Mouse (Mus musculus): ENCODE measurements at regions not wholly inside any gene's neighbourhood (a gene's known extent, or its start where the extent isn't known, plus 50 kb on each side); places are given as distances from the start of the nearest gene placed in this dataset.

DNA sequence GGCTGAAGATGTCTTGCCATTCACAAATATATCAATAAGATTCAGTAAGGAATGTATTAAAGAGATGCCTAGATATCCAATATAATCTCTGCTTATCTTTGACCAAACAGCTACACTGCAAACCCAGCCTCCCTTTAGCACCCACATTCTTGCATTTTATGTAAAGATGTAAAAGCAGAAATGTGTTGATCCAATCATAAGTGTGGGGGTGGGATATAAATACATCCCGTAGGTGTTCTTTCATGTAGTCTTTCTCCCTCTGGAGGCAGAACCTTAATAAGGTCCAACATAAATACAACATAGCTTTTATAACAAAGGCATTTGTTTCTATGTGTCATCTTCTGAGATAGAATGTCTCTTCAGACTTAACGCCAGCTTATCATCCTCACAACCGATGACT, 637.1 kb upstream of the Flrt2 start:
- DNase-seq (ENCODE audit: low read depth, low spot score) = no peak

DNA sequence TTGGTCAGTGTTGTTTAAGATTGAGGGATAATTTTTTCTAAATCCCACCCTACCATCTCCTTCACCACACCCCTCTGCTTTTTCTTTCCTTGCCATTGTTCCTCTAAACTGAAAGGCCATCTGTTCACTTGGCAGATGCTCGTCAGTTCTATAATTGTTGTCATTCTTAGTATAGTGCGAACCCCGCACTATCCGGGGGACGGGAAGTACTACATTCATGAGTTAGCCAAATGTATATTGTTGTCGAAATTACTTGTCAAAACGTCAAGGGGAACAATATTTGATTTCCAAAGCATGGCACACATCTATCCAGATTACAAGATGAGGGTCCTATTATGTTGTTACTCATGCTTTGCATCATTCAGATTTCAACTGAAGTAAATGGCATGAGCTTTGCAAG, 635.1 kb upstream of the Flrt2 start:
- no peak for DNase-seq (ENCODE audit: low read depth, low spot score)

DNA sequence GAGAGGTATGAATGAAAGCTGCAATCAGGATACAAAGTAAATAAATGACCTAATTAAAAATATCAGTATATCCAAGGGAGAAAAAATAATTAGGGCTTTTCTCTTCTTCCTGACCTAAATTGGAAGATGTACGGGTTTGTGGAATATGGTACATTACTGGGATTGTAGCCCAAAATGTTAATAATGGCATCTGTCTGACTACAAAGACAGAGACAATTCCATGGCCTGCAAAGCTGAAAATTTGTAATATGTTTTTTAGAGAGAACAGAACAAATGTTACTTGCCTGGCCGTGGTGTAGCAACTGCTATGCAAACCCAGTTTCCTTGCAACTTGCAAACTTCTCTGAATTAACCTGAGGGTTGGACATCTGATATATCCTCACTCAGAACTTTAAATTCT, 632.6 kb upstream of the Flrt2 start:
- DNase-seq (ENCODE audit: low read depth, low spot score) = no peak

DNA sequence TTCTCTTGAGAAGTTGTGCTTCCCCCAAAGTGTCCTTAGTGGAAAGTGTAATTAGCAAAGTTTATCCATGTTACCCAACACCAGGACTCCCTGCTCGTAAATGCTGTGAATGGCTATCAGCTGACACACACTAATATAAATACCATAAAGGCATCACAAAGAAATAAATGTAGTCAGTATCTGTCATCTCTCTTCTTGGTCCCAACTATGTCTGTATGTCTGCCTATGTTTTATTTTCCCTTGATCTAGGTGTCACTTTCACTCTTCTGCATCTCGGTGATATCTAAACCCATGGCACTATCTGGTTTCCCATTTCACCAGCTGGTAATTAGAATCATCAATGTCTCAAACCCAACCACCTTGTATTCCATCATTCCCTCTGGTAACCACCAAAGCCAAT, 619.7 kb upstream of the Flrt2 start:
- no peak for DNase-seq (ENCODE audit: low read depth, low spot score)

DNA sequence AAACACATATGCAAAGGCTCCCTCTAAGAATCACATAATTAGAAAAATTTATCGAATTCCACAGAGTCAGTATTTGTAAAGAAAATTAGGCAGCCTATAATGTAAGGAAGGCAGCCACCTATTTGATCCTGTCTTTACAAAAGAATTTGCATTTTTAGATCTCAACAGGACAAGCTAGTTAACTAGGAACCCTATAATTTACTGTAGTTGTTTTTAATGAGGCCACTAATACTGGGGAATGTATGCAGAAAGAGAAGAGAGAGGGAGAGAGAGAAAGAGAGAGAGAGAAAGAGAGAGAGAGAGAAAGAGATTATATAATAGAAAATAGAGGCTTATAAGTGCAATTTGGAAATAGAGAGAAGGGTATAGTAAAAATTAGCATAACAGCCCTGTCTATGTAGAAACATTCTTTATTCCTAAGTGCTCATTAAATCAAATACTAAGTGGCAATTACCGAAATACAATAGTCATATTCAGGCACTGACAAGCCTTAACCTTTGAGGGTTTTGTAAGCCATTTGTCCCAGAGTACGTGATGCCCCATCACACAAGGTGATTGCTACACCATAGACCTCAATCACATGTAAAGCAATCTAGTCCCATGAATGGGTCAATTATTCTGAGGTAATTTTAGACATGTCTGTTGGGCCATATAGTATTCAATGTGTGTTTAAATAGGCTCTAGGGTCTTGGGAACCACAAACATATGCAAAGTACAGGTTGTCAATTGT, 572.6 kb upstream of the Flrt2 start:
- no peak for DNase-seq (ENCODE audit: low read depth, low spot score)

DNA sequence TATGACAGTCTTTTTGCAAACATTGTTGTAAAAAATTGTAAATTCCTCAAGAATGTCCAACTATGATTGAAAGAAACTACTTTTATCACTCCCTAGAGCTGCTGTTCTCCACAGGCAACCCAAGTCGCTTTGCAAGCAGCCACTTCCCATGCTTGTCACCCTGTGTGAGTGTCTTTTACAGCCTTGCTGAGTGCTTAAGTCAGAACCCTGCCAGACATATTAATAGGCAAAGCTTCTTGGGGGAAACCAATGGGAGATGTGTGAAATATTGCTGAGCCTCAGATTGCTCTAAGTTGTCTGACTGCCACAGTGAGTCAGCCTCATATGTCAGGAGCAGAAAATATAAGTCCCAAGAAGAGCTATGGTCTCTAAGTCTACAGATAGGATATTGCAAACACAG, 559.2 kb upstream of the Flrt2 start:
- DNase-seq (ENCODE audit: low read depth, low spot score) = no peak

DNA sequence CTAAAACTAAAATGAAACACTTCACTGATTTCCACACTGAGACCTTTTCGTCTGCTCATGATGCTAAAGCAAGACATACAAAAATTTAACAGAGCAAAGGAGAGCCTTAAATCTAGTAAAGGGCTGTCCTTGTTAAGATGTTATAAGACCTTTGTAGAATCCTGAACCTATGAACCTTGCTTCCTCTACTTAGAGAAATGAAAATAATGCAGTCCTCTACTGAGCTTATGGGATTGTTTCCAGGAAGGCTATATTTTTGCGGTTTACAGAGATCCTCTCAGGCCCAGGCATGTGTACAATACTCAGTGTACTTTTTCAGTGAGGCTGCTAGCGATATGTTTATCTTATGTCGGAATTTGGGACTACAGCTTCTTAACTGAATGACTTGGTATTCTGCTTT, 558.5 kb upstream of the Flrt2 start:
- DNase-seq (ENCODE audit: low read depth, low spot score) = no peak

DNA sequence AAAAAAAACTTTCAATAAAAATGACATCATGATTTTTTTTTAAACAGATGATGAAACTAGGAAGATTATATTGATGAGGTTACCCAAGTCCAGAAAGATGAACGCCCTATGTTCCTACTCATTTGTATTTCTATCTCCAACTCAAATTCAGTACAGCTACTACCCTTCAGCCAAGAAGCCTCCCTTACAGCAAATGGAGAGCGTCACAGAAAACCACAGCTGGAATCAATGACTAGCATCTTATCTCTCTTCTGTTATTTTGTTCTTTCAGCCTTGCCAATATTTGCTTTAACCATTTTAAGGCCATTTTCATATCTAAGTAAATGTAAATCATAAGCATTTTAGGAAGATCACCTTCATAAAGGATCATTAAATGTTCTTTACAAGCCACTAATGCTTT, 553.9 kb upstream of the Flrt2 start:
- no peak for DNase-seq (ENCODE audit: low read depth, low spot score)

DNA sequence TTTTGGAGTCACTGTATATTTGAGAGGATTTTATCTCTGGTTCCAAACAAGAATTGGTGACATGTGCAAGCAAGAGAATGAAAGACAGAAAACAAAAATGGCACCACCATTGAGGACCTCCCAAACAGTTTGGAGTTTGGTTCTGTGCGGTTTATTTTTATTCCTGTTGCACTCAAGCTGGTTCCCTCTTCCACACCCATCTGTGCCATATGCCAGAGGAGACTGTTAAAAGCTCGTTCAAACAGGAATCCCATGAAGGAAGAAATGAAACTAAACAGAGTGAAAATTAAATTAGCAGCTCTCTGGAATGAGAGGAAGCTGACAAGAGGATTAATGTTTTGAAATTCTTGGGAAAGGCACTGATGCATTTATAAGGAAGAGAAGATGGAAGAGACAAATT, 521.0 kb upstream of the Flrt2 start:
- DNase-seq (ENCODE audit: low read depth, low spot score) = no peak

DNA sequence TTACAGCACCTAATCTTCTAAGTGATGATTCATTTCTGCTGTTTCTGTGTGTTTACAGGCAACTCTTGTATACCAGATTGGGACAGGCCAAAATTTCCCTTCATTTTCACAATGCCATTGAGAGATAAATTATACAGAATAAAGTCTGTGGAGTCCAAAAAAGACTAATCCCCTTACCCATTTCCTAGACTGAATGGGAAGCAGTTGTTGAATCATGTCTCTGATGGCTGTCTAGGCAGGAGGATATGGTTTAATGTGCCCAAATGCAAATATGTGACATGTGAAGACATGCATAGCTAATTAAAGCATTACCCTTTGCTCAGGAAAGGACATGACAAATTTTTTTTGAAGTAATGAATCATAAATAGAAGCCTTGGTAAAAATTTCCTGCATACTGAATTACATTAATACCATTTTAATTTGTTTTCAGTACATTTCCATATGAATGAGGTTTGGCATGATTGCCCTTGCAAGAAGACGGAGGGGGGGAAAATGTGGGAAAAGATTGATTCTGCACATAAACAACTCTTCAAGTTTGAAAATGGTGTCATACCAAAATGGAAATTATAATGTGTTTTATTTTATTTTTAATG, 518.1 kb upstream of the Flrt2 start:
- no peak for DNase-seq (ENCODE audit: low read depth, low spot score)

DNA sequence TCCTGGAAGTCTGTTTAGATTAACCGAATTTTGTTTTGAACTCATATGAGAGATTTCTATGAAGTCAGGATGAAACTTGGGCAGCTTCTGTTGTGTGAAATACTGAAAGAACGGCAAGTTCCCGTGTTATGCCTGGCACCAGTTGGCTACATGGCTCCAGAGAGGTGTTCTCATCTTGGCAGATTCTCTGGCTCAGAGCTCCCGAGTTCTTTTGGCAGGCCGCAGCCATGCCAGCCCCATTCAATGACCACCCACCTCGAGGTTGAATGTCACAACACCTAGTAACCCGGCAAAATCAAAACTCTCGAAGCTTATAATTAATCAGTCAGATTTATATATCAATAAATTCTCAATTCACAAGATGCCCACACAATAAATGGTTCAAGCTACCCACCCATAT, 489.5 kb upstream of the Flrt2 start:
- DNase-seq (ENCODE audit: low read depth, low spot score) = no peak

DNA sequence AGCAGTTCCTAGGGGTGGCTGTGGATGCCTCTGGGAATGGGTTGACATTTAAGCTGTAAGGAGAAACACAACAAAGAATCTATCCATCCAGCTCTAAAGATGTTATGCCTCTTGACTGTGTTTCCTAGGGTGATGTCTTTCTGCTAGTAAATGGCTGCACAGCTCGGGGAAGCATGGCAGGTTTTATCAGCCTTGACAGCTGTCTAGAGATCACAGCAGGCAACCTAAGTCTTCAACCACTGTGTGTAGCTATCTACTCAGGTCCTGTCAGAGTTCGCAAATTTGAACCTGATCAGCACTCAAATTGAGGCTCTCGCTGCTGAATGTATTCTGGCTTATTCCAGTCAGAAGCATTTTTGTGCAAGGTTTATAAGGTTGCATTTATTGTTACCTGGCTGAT, 486.9 kb upstream of the Flrt2 start:
- DNase-seq (ENCODE audit: low read depth, low spot score) = no peak

DNA sequence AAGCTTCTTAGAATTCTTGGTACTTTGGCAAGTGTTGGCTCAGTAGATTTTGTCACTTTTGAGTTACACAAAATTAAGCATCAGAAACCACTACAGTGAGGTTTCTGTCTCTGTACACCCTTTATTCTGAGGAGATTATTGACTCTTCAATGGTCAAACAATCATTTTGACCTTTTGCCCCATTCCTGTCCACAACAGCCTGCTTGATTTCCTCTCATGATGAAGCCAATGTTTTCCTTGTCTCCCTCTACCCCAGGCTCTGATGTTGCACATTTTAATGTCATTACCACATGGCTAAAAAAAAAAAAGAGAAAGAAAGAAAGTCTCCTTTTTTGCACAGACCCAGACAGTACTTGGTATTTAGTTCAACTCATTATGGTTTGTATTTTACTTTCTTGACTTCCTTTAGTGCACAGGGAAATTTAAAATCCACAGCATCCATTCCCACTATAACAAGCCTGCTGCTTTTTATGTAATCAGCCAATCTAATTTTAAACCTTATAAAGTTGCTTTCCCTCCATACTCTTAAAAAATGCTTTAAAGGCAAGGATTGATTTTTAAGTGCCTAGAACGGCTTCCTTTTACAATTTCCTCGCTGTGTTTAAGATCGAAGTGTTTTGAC, 452.8 kb upstream of the Flrt2 start:
- DNase-seq (ENCODE audit: low read depth, low spot score) = no peak

DNA sequence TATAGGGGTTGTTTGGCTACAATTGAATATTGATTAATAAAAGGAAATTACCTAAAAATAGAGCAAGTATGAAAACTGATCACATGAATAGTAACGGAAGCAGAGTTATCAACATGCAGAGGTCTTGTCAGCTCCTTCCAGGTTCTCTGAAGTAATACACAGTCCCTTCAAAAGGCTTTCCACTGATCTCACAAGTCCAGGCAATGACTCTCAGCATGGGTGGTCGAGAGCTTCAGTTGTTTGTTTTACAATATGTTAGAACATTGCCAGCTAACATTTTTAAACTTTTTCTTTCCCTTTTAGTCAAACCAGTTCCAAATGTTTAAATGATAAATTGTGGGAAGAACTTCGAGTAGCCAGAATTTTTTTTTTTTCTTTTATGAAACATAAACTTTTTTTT, 424.8 kb upstream of the Flrt2 start:
- DNase-seq (ENCODE audit: low read depth, low spot score) = no peak

DNA sequence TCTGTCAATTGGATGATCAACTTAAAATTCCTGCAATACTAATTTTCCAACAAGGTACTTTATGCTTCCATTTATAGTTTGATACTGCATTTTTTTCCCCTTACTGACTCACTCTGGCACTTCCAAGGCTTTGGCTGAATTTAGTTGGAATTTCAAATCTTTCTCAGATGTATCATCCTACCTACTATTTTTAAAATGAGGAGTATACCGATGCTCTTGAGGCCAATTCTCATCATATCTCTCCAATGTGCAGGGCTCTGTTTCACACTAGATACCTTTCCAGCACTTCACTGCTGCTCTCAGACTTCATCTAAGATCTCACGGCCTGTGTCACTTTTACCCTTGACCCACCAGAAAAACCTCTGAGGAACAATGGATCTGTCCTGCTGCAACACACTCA, 386.6 kb upstream of the Flrt2 start:
- no peak for DNase-seq (ENCODE audit: low read depth, low spot score)

DNA sequence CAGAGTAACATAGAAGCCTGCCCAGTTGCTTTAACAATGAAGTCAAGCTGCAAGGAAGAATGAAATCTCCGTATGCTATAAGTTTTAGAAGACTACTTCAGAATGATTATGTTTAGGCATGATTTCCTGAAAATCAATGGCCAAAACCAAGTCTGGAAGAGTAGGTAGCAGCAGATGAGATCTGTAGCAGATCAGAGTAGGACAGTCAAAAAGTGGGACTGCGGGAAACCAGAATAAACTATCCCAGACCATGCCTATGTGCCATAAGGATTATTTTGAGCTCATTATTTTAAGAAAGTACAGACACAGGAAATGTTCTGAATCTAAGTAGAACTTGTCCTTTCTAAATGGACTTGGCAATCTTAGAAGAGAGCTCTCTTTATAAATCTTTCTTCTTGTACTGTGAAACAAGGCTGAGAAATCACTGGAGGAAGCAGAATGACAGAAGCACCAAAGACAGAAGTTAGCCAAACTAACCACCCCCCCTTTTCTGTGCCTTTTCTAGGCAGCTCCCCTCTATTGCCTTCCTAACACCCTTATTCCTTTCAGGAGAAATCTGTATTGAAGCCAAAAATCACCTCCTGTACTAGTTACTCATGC, 376.8 kb upstream of the Flrt2 start:
- DNase-seq (ENCODE audit: low read depth, low spot score) = no peak

DNA sequence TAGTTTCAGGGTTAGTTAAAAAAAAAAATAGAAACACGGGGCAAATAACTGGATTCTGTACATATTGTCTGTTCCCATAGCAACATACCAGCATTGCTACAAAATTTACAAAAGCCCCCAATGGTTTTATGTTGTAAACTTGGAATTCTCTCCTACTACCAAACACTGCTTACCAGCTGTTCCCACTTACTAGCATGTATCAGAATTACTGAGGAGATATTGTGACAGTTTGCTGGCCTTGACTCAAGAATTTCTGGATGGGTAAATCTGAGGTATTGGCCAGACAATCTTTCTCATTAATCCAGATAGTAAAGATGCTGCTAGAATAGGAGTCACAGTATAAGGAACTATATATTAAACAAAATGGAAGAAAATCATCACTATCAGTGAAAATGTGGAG, 375.2 kb upstream of the Flrt2 start:
- no peak for DNase-seq (ENCODE audit: low read depth, low spot score)

DNA sequence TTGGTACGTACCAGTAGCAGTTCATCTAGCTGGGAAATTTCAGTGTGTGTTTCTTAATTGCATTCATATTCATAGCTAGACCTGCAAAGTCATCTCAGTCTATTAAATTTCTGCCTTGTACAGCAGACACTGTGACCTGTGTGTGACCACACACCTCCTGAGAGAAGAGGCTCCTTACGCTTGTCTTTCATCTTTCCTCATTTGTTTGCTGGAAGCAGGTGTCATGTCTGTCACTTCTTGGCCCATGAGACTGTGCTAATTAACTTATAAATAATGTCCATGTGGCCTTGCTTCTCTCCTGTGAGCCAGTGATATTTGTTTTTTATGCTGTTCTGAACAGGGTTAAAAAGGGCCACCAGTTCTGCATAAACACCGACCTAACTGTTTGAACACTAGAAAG, 370.3 kb upstream of the Flrt2 start:
- no peak for DNase-seq (ENCODE audit: low read depth, low spot score)

DNA sequence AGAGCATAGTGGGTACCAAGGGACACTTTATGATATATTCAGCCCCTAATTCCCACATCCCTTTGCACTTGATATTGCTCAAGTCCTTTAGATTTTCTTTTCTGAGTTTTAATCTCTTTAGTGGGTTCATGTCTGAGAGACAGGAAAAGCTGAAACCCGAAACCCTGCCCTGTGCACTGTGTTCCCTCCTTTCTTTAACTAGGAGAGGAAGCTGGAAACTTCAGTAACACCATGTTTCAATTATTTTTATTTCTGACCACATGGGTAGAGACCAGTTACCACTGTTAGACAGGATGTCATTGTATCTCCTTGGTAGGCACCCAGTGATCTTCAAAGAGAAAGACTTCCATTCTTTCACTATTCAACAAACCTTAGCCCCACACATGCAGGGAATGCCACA, 362.4 kb upstream of the Flrt2 start:
- no peak for DNase-seq (ENCODE audit: low read depth, low spot score)

DNA sequence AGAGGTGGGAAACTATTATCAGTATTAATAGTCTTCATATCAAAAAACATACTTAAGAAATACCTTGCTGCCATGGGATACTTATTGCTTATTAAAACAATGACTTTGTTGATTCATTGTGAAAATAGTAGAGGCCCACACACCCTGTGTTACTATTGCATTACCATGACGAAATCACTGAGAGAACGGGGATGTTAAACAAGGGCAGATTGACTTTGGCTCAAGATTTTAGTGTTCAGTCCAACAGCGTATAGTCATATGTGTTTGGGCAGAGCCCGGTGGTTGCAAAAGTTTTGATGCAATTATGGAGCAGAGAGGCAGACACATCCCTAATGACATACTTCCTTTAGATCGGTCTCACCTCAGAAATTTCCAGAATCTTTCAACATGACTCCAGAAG, 344.2 kb upstream of the Flrt2 start:
- no peak for DNase-seq (ENCODE audit: low read depth, low spot score)

DNA sequence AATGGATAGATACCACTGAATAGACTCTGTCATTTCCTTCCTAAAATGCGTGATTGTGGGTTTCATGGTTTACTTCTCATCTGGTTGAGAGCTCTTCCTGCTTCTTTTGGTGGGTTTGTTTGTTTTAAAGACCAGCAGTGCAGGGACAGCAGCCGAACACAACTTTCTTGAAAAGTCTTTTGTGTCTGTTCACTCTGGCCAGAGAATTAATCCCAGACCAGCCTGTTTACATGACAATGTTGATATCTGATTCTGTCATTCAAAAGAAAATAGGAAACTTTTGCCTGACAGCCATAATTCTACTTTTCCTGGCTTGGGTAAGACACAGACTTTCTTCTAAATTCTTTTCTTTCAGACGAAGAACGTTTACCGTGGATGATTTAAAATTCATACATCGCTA, 336.9 kb upstream of the Flrt2 start:
- no peak for DNase-seq (ENCODE audit: low read depth, low spot score)

DNA sequence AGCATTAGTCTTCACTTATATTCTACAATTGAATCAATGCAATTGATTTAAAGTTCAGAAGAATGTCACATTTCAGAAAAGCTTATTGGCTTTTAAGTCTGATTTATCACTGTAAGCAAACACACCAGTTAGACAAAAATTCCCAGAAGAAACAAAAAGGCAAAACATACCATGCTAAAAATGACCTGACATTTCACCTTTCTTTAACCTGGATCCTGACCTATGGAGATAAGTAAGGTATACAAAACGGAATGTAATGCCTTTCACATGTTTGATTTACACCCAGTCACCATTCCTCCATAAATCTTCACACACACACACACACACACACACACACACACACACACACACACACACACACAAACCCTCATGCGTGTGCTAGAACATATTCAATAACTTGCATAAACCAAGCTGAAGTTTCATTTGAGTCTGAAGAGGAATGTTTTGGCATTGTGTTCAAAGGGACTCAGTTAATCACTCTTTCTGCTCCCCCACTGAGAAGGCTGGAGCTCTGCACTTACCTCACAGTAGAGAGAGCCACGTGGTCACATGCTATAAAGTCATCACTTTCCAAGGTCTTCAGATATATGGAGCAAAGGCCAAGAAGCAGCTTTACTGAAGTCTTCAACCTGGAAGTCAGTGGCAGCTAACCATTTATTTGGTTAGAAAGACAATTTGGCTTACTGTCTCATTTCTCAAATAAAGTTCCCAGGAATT, 307.6 kb upstream of the Flrt2 start:
- DNase-seq (ENCODE audit: low read depth, low spot score) = no peak
